In the genomic region with DNA sequence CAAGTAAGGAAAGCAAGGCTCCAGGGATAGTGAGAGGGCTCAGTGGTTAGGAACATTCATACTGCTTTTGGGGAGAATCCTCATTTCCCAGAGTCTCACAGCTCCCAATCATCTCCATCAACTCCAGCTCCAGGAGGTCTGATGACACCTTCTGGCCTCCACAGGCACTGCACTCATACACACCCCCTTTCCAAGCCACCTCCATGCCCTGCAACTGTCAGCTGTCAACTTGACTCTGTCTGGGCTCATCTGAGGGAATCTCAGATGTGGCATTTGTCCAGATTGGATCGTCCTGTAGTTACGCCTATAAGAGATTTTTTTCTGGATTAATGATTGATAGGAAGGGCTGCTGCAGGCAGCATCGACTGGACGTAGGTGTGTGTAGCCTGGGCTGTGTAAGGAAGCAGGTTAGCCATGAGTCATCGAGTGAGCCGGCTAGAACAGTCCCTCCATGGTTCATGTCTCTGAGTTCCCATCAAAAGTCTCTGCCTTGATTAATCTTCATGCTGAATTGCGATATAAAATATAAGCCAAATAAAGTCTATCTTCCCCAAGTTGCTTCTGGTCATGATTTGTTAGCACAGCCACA, we compare ENCODE assay signal across 10 mouse cellular contexts. TPM values are rescaled to one million over a fixed set of nuclear protein-coding genes. Genes with fewer than 3 reads are reported as not detected.
DNase-seq lines count a peak whose midpoint lies in the region; ATAC-seq and TF ChIP-seq lines count a peak whose summit lies in the region.
"Had no signal": no experiment of that assay in that cellular context is flagged by ENCODE, and none has a peak within 500 bp of the region (broad histone marks: within the 10 kb centered on the region; RNA-seq: fewer than 3 reads in every experiment).

No protein-coding gene starts in this region.

- H3K27ac ChIP-seq in CH12.LX (ENCODE audit: insufficient read depth, low read depth): no peak overlapping the region
- H3K27ac ChIP-seq in kidney, embryonic 15.5 days: no peak overlapping the region

- in situ Hi-C loops in CH12.LX (cut with MboI; ENCODE audit: low pct_ligation_motif_present, low pct_unique_long_range_greater_than_20kb, low sequenced_read_pairs): no loop called here

- H3K4me2 ChIP-seq in CH12.LX (ENCODE audit: insufficient read depth, low read depth, poor library complexity, severe bottlenecking): no peak overlapping the region
- no peak overlapping the region for H3K4me2 ChIP-seq in kidney, embryonic 15.5 days

- dilution Hi-C loops in CH12.LX (cut with MboI; ENCODE audit: extremely low pct_ligation_motif_present, extremely low pct_unique_long_range_greater_than_20kb, low sequenced_read_pairs): no loop called here

- peak; percentile 79 for ATAC-seq in kidney, embryonic 15.5 days (replicated peaks; ENCODE audit: low FRiP score)

- no peak for TF ChIP-seq EP300 in CH12.LX (IDR thresholded peaks at IDR 0.05; ENCODE audit: low read length)

- WGBS in kidney, embryonic 15.5 days: 70% methylated on average over 7 of the region's 7 CpGs

- no peak overlapping the region for H3K4me3 ChIP-seq in CH12.LX (replicated peaks in 1 of 3; ENCODE audit: low read depth in 2 of 3, low read length in 2 of 3, poor library complexity in 1 of 3)
- H3K4me3 ChIP-seq in kidney, embryonic 15.5 days (replicated peaks): no peak overlapping the region
- H3K4me3 ChIP-seq: myocyte had no signal

- TF ChIP-seq CTCF in CH12.LX (conservative IDR thresholded peaks at IDR 0.05 in 1 of 2, IDR thresholded peaks at IDR 0.05 in 1 of 2; ENCODE audit: low read depth in 2 of 2, low read length in 2 of 2): peak; percentile 10 to 52; a peak in 2 of 4 replicates

- no peaks in the 10 kb centered on the region for H3K27me3 ChIP-seq in CH12.LX (replicated peaks)
- peaks cover 19% of the 10 kb centered on the region; the same call in 1 of the 2 replicates for H3K27me3 ChIP-seq in kidney, embryonic 15.5 days

- H3K36me3 ChIP-seq in CH12.LX (replicated peaks in 1 of 2; ENCODE audit: control insufficient read depth in 1 of 2, insufficient read depth in 1 of 2, low read length in 1 of 2): peaks cover 0 to under 1% of the 10 kb centered on the region in 2 experiments
- H3K36me3 ChIP-seq in kidney, embryonic 15.5 days: no peaks in the 10 kb centered on the region

- peak; percentile 11 for DNase-seq in kidney, adult 18-20 months
- DNase-seq in kidney, postnatal 14 days: no peak
- peak; percentile 4 for DNase-seq in CH12.LX (ENCODE audit: extremely low read depth)
- peak; percentile 77 for DNase-seq in ZHBTc4 (ENCODE audit: low read depth, low spot score)
- DNase-seq in urinary bladder, postnatal 36 days (ENCODE audit: low spot score in 2 of 2): no peak
- no peak for DNase-seq in heart, adult 18-20 months
- DNase-seq in layer of hippocampus, postnatal 36 days: no peak
- DNase-seq: cerebellum, adult 11 months had no signal

- no peak overlapping the region for H3K9ac ChIP-seq in CH12.LX (ENCODE audit: insufficient read depth, low read depth)
- H3K9ac ChIP-seq in kidney, embryonic 15.5 days: no peak overlapping the region

- H3K4me1 ChIP-seq in CH12.LX (ENCODE audit: control insufficient read depth in 1 of 2, insufficient read depth in 2 of 2): no peaks in the 10 kb centered on the region; a peak in 1 of 4 replicates
- peaks cover 14% of the 10 kb centered on the region for H3K4me1 ChIP-seq in kidney, embryonic 15.5 days

- no peak for TF ChIP-seq POLR2A in CH12.LX (IDR thresholded peaks at IDR 0.05; ENCODE audit: low read depth, low read length)

- H3K79me2 ChIP-seq in CH12.LX (replicated peaks; ENCODE audit: control insufficient read depth, extremely low read depth, insufficient read depth, poor library complexity, severe bottlenecking): no peaks in the 10 kb centered on the region

- H3K9me3 ChIP-seq in CH12.LX (replicated peaks; ENCODE audit: low read length): no peaks in the 10 kb centered on the region
- no peaks in the 10 kb centered on the region for H3K9me3 ChIP-seq in kidney, embryonic 15.5 days (replicated peaks)

- peak; percentile 23 for TF ChIP-seq RAD21 in CH12.LX (IDR thresholded peaks at IDR 0.05; ENCODE audit: low read depth, low read length)

TF ChIP-seq in CH12.LX, 34 proteins besides CTCF, POLR2A, EP300 and RAD21:
- peak; percentile 26 for TF ChIP-seq SMC3 (IDR thresholded peaks at IDR 0.05; ENCODE audit: low read depth, low read length)
- TF ChIP-seq CHD1 (IDR thresholded peaks at IDR 0.05; ENCODE audit: low read depth, low read length): no peak
- no peak for TF ChIP-seq IRF4 (IDR thresholded peaks at IDR 0.05; ENCODE audit: low read depth, low read length)
- TF ChIP-seq ETS1 (conservative IDR thresholded peaks at IDR 0.05; ENCODE audit: low read depth, low read length): no peak
- TF ChIP-seq POLR2AphosphoS2 (IDR thresholded peaks at IDR 0.05; ENCODE audit: low read depth, low read length): no peak

RNA-seq across cellular contexts. Expression of gene Fam19a4, which starts 44.1 kb away (rescaled TPM):
- total RNA-seq in CH12.LX (2012; rRNA removed) (not detected in 2 replicates), CH12.LX (2014; rRNA removed) (not detected in 2 replicates)
- not detected in 2 replicates for polyA plus RNA-seq in CH12.LX (2012; ENCODE audit: insufficient read length, low read depth)
- 0.98 and 1.00 TPM in 2 replicates for polyA plus RNA-seq in kidney, embryonic 15.5 days (2015; fragmentation: Nextera tagmentation; extraction: Ambion mirVana)
- total RNA-seq in heart, adult 18-20 months (2021): not detected
- total RNA-seq in layer of hippocampus, postnatal 36 days (2021): under 1 TPM; 0.15 to 0.18 TPM
- polyA plus RNA-seq: myocyte had no signal

RNA-seq across cellular contexts. Expression of gene Eogt, which starts 44.6 kb away (rescaled TPM):
- total RNA-seq in CH12.LX (2012; rRNA removed): 10.9 and 11.4 TPM in 2 replicates
- total RNA-seq in CH12.LX (2014; rRNA removed): 8.0 and 10.1 TPM in 2 replicates
- polyA plus RNA-seq in CH12.LX (2012; ENCODE audit: insufficient read length, low read depth): 13.4 and 13.9 TPM in 2 replicates
- polyA plus RNA-seq in kidney, embryonic 15.5 days (2015; fragmentation: Nextera tagmentation; extraction: Ambion mirVana): 18.7 and 20.1 TPM in 2 replicates
- 10 to 100 TPM; 12.8 TPM for total RNA-seq in heart, adult 18-20 months (2021)
- 10 to 100 TPM; 17.1 to 22.5 TPM for total RNA-seq in layer of hippocampus, postnatal 36 days (2021)

Comparison
In these comparisons a context has a peak if more than half of its experiments do, and no peak if none do; other contexts are left out.
1. DNase-seq: peak in kidney, adult 18-20 months (single experiment), CH12.LX (single experiment) and ZHBTc4 (single experiment); none in kidney, postnatal 14 days (single experiment), urinary bladder, postnatal 36 days (0 of 2), heart, adult 18-20 months (0 of 2) and layer of hippocampus, postnatal 36 days (0 of 2).